8 mouse cellular contexts compared by ENCODE assay signal in genomic region chr9:112119106-112119433, GRCm38 (mm10).
A peak's percentile ranks its signal among the peaks of the same experiment; 100 is the strongest.
DNase-seq lines count a peak whose midpoint lies in the region; ATAC-seq and TF ChIP-seq lines count a peak whose summit lies in the region.
"Had no signal": no experiment of that assay in that cellular context is flagged by ENCODE, and none has a peak within 500 bp of the region (broad histone marks: within the 10 kb centered on the region; RNA-seq: fewer than 3 reads in every experiment).

No protein-coding gene starts in this region.

- no peak overlapping the region for H3K9ac ChIP-seq in liver, embryonic 12.5 days
- H3K9ac ChIP-seq in forebrain, embryonic 13.5 days: no peak overlapping the region
- H3K9ac ChIP-seq in hindbrain, postnatal 0 days (replicated peaks; ENCODE audit: low read length): peak overlapping the region; percentile 34; the same call in 1 of the 2 replicates
- no peak overlapping the region for H3K9ac ChIP-seq in neural tube, embryonic 12.5 days

- WGBS in liver, embryonic 12.5 days (ENCODE audit: insufficient replicate concordance): 19% methylated on average over 7 of the region's 7 CpGs
- WGBS in forebrain, embryonic 13.5 days: 17% methylated on average over 7 of the region's 7 CpGs
- WGBS in hindbrain, postnatal 0 days: 21% methylated on average over 7 of the region's 7 CpGs
- 20% methylated on average over 7 of the region's 7 CpGs for WGBS in neural tube, embryonic 12.5 days

- no peak for ATAC-seq in liver, embryonic 12.5 days
- peak; percentile 12; the same call in 1 of the 2 replicates for ATAC-seq in forebrain, embryonic 13.5 days
- ATAC-seq in hindbrain, postnatal 0 days: no peak
- ATAC-seq in neural tube, embryonic 12.5 days (ENCODE audit: low FRiP score, low read depth): peak; percentile 39; the same call in 1 of the 2 replicates

- H3K4me1 ChIP-seq in liver, embryonic 12.5 days: no peaks in the 10 kb centered on the region; the same call in 1 of the 2 replicates
- H3K4me1 ChIP-seq in forebrain, embryonic 13.5 days: peaks cover 34% of the 10 kb centered on the region
- peaks cover 11% of the 10 kb centered on the region; the same call in 1 of the 2 replicates for H3K4me1 ChIP-seq in hindbrain, postnatal 0 days (ENCODE audit: insufficient read depth, low read length)
- peaks cover 7% of the 10 kb centered on the region for H3K4me1 ChIP-seq in neural tube, embryonic 12.5 days

- no peak overlapping the region for H3K27ac ChIP-seq in liver, embryonic 12.5 days
- H3K27ac ChIP-seq in forebrain, embryonic 13.5 days: peak overlapping the region; percentile 46; the same call in 1 of the 2 replicates
- peak overlapping the region; percentile 81 for H3K27ac ChIP-seq in hindbrain, postnatal 0 days
- H3K27ac ChIP-seq in neural tube, embryonic 12.5 days: no peak overlapping the region

- no peaks in the 10 kb centered on the region for H3K9me3 ChIP-seq in liver, embryonic 12.5 days (replicated peaks)
- no peaks in the 10 kb centered on the region for H3K9me3 ChIP-seq in forebrain, embryonic 13.5 days (replicated peaks)
- no peaks in the 10 kb centered on the region for H3K9me3 ChIP-seq in hindbrain, postnatal 0 days (ENCODE audit: low read length)
- no peaks in the 10 kb centered on the region for H3K9me3 ChIP-seq in neural tube, embryonic 12.5 days

- no peak overlapping the region for H3K4me3 ChIP-seq in liver, embryonic 12.5 days
- no peak overlapping the region; the same call in 1 of the 2 replicates for H3K4me3 ChIP-seq in forebrain, embryonic 13.5 days
- H3K4me3 ChIP-seq in hindbrain, postnatal 0 days (ENCODE audit: low read length): no peak overlapping the region
- peak overlapping the region; percentile 9; the same call in 1 of the 2 replicates for H3K4me3 ChIP-seq in neural tube, embryonic 12.5 days

- peak overlapping the region; percentile 45 for H3K4me2 ChIP-seq in liver, embryonic 12.5 days
- H3K4me2 ChIP-seq in forebrain, embryonic 13.5 days: peak overlapping the region; percentile 58
- H3K4me2 ChIP-seq in hindbrain, postnatal 0 days (ENCODE audit: low read depth, low read length): no peak overlapping the region
- peak overlapping the region; percentile 54 for H3K4me2 ChIP-seq in neural tube, embryonic 12.5 days (replicated peaks)

- H3K36me3 ChIP-seq in liver, embryonic 12.5 days: no peaks in the 10 kb centered on the region
- no peaks in the 10 kb centered on the region for H3K36me3 ChIP-seq in forebrain, embryonic 13.5 days (ENCODE audit: poor library complexity, severe bottlenecking)
- H3K36me3 ChIP-seq in hindbrain, postnatal 0 days (ENCODE audit: insufficient read depth, low read length): no peaks in the 10 kb centered on the region; the same call in 1 of the 2 replicates
- H3K36me3 ChIP-seq in neural tube, embryonic 12.5 days: no peaks in the 10 kb centered on the region

- no peak for DNase-seq in liver
- no peak for DNase-seq in hindbrain, postnatal 0 days (ENCODE audit: low spot score)
- no peak for DNase-seq in urinary bladder, postnatal 14 days (ENCODE audit: low spot score)
- no peak for DNase-seq in layer of hippocampus, postnatal 36 days
- DNase-seq: gastrocnemius, postnatal 25 days had no signal

- H3K27me3 ChIP-seq in liver, embryonic 12.5 days (replicated peaks): peaks cover 37% of the 10 kb centered on the region
- H3K27me3 ChIP-seq in forebrain, embryonic 13.5 days: peaks cover 5% of the 10 kb centered on the region; the same call in 1 of the 2 replicates
- no peaks in the 10 kb centered on the region for H3K27me3 ChIP-seq in hindbrain, postnatal 0 days (ENCODE audit: insufficient read depth, low read length)
- H3K27me3 ChIP-seq in neural tube, embryonic 12.5 days (replicated peaks): 0 out of 2 replicates have a peak, but pooled peaks cover 4% of the 10 kb centered on the region

- no peak for TF ChIP-seq CTCF in hindbrain, postnatal 0 days (IDR thresholded peaks at IDR 0.05; ENCODE audit: low read depth)

Comparison
In these comparisons a context has a peak if more than half of its experiments do, and no peak if none do; other contexts are left out.
1. ATAC-seq: peak in forebrain, embryonic 13.5 days (single experiment) and neural tube, embryonic 12.5 days (single experiment); none in liver, embryonic 12.5 days (single experiment) and hindbrain, postnatal 0 days (single experiment).
2. H3K27ac ChIP-seq: peak in forebrain, embryonic 13.5 days (single experiment) and hindbrain, postnatal 0 days (single experiment); none in liver, embryonic 12.5 days (single experiment) and neural tube, embryonic 12.5 days (single experiment).